Mouse (Mus musculus) adrenal gland (tissue): ENCODE measurements around the gene Dppa4.
"Not testable (repeated sequence)": the region's sequence is repeated elsewhere in the genome, so short reads cannot be mapped to it uniquely, and the experiment has no call there.

Source experiments
- intact Hi-C: fragments of 180-260 bp; cut with DNase I; formaldehyde crosslinking; loops from one replicate; pipeline ENCODE4 v1.15.1; 2025
- long read RNA-seq, 2 experiments: library from polyadenylated mRNA; unstranded; transcript quantifications; one replicate each; pipeline ENCODE4 v2.0.0; 2020; ENCODE audit warnings: borderline replicate concordance in 1 of 2; ENCODE audit not compliant: insufficient replicate concordance in 1 of 2

Gene Dppa4
- long read RNA-seq, experiment 1, result 0 reads
- long read RNA-seq, experiment 2, result 0 reads

GRCm38 (mm10) chr16:48283517-48283916, at the start of gene Dppa4:
TSS of gene Dppa4 (plus strand) at chr16:48283733.
- intact Hi-C loops, result no loop called here

GRCm38 (mm10) chr16:48234999-48235398, 48.5 kb upstream of the Dppa4 start:
- intact Hi-C loops, result no loop called here

GRCm38 (mm10) chr16:48237676-48238075, 45.9 kb upstream of the Dppa4 start:
- intact Hi-C loops, result no loop called here

GRCm38 (mm10) chr16:48247044-48247661, 36.4 kb upstream of the Dppa4 start:
- intact Hi-C loops, result no loop called here

GRCm38 (mm10) chr16:48252824-48253223, 30.7 kb upstream of the Dppa4 start:
- intact Hi-C loops, result no loop called here

- intact Hi-C loops, result no loop called here
Observed at GRCm38 (mm10) chr16:48254584-48254983, 28.9 kb upstream of the Dppa4 start.

- intact Hi-C loops, result no loop called here
Observed at GRCm38 (mm10) chr16:48259519-48259918, 24.0 kb upstream of the Dppa4 start.

- intact Hi-C loops, result no loop called here
Observed at GRCm38 (mm10) chr16:48262901-48263300, 20.6 kb upstream of the Dppa4 start.

- intact Hi-C loops, result no loop called here
Observed at GRCm38 (mm10) chr16:48265856-48266255, 17.7 kb upstream of the Dppa4 start.

GRCm38 (mm10) chr16:48276940-48277339, 6.6 kb upstream of the Dppa4 start:
- intact Hi-C loops, result loop anchor here (10.0 kb wide), 1 partner anchor 298 kb away; no protein-coding TSS in a partner anchor

GRCm38 (mm10) chr16:48280883-48281282, 2.6 kb upstream of the Dppa4 start:
- intact Hi-C loops, result no loop called here

- intact Hi-C loops, result no loop called here
Observed at GRCm38 (mm10) chr16:48282801-48283200, 732 bp upstream of the Dppa4 start.

- intact Hi-C loops, result no loop called here
Observed at GRCm38 (mm10) chr16:48285517-48285916, 2.0 kb downstream of the Dppa4 start.

GRCm38 (mm10) chr16:48297384-48298136, 14.0 kb downstream of the Dppa4 start:
- intact Hi-C loops, result no loop called here

GRCm38 (mm10) chr16:48299884-48300283, 16.4 kb downstream of the Dppa4 start:
- intact Hi-C loops, result no loop called here

GRCm38 (mm10) chr16:48303509-48303908, 20.0 kb downstream of the Dppa4 start, which contains the start of gene Dppa2:
TSS of gene Dppa2 (plus strand) at chr16:48303908.
- intact Hi-C loops, result no loop called here

- intact Hi-C loops, result no loop called here
Observed at GRCm38 (mm10) chr16:48303983-48304382, 20.4 kb downstream of the Dppa4 start.

- intact Hi-C loops, result not testable (repeated sequence)
Observed at GRCm38 (mm10) chr16:48308916-48309315, 25.4 kb downstream of the Dppa4 start.

GRCm38 (mm10) chr16:48309912-48310630, 26.5 kb downstream of the Dppa4 start:
- intact Hi-C loops, result no loop called here

- intact Hi-C loops, result no loop called here
Observed at GRCm38 (mm10) chr16:48315294-48315693, 31.8 kb downstream of the Dppa4 start.

- intact Hi-C loops, result no loop called here
Observed at GRCm38 (mm10) chr16:48320781-48321180, 37.2 kb downstream of the Dppa4 start.

GRCm38 (mm10) chr16:48323133-48323532, 39.6 kb downstream of the Dppa4 start:
- intact Hi-C loops, result no loop called here
